Mouse (Mus musculus): ENCODE results near the gene Adck2. TPM values are rescaled to one million over a fixed set of nuclear protein-coding genes. Genes with fewer than 3 reads are reported as not detected.

Adck2 gene
- total RNA-seq (2022) = 10 to 100 TPM in 3 of 4 experiments, 1 to 10 TPM in 1; 9.4 to 15.7 (median 13.7) TPM

- DNase-seq (ENCODE audit: low spot score) = peak; percentile 81
Measured at GRCm38 (mm10) chr6:39573791-39574554, at the start of gene Adck2. Gene Adck2, plus strand, starts transcription at chr6:39573873.

GRCm38 (mm10) chr6:39526797-39527196, 46.9 kb upstream of the Adck2 start:
- no peak for DNase-seq (ENCODE audit: low spot score)

- DNase-seq (ENCODE audit: low spot score) = peak; percentile 28
Measured at GRCm38 (mm10) chr6:39527337-39527784, 46.3 kb upstream of the Adck2 start.

GRCm38 (mm10) chr6:39527811-39528210, 45.9 kb upstream of the Adck2 start:
- DNase-seq (ENCODE audit: low spot score) = no peak

- peak; percentile 73 for DNase-seq (ENCODE audit: low spot score)
Measured at GRCm38 (mm10) chr6:39528671-39529535, 44.8 kb upstream of the Adck2 start.

GRCm38 (mm10) chr6:39534944-39535343, 38.7 kb upstream of the Adck2 start:
- DNase-seq (ENCODE audit: low spot score) = no peak

GRCm38 (mm10) chr6:39536621-39537020, 37.1 kb upstream of the Adck2 start:
- DNase-seq (ENCODE audit: low spot score) = no peak

GRCm38 (mm10) chr6:39537276-39537675, 36.4 kb upstream of the Adck2 start:
- DNase-seq (ENCODE audit: low spot score) = no peak

- no peak for DNase-seq (ENCODE audit: low spot score)
Measured at GRCm38 (mm10) chr6:39538227-39538626, 35.4 kb upstream of the Adck2 start.

GRCm38 (mm10) chr6:39539679-39540155, 34.0 kb upstream of the Adck2 start:
- DNase-seq (ENCODE audit: low spot score) = peak; percentile 81

- DNase-seq (ENCODE audit: low spot score) = no peak
Measured at GRCm38 (mm10) chr6:39540563-39540962, 33.1 kb upstream of the Adck2 start.

GRCm38 (mm10) chr6:39542631-39543597, 30.8 kb upstream of the Adck2 start:
- DNase-seq (ENCODE audit: low spot score) = peak; percentile 85

GRCm38 (mm10) chr6:39543769-39544420, 29.8 kb upstream of the Adck2 start:
- DNase-seq (ENCODE audit: low spot score) = no peak

GRCm38 (mm10) chr6:39545474-39545873, 28.2 kb upstream of the Adck2 start:
- no peak for DNase-seq (ENCODE audit: low spot score)

- no peak for DNase-seq (ENCODE audit: low spot score)
Measured at GRCm38 (mm10) chr6:39548030-39548429, 25.6 kb upstream of the Adck2 start.

- no peak for DNase-seq (ENCODE audit: low spot score)
Measured at GRCm38 (mm10) chr6:39551981-39552636, 21.6 kb upstream of the Adck2 start.

GRCm38 (mm10) chr6:39554888-39555647, 18.6 kb upstream of the Adck2 start:
- DNase-seq (ENCODE audit: low spot score) = no peak

- no peak for DNase-seq (ENCODE audit: low spot score)
Measured at GRCm38 (mm10) chr6:39555648-39555945, 18.1 kb upstream of the Adck2 start.

- no peak for DNase-seq (ENCODE audit: low spot score)
Measured at GRCm38 (mm10) chr6:39556900-39557659, 16.6 kb upstream of the Adck2 start.
